Mouse (Mus musculus) skeletal muscle tissue, adult 2 months (tissue): ENCODE measurements around the gene Ccdc184.

Experiments used
- DNase-seq: peaks from one replicate; pipeline ENCODE4 v3.0.0-alpha.2; 2012; ENCODE audit warnings: low read depth, low spot score

Ccdc184 gene

GRCm38 (mm10) chr15:98166963-98167644, at the start of gene Ccdc184:
Gene Ccdc184 (plus strand): TSS chr15:98167158.
- DNase-seq, result no peak

GRCm38 (mm10) chr15:98119363-98119762, 47.6 kb upstream of the Ccdc184 start:
- DNase-seq, result peak; percentile 94

GRCm38 (mm10) chr15:98120831-98121230, 46.1 kb upstream of the Ccdc184 start:
- peak; percentile 24 for DNase-seq

GRCm38 (mm10) chr15:98131001-98131400, 36.0 kb upstream of the Ccdc184 start:
- DNase-seq, result peak; percentile 93

- no peak for DNase-seq
These were observed 35.5 kb upstream of the Ccdc184 start for GRCm38 (mm10) chr15:98131451-98131850.

GRCm38 (mm10) chr15:98131942-98132655, 34.9 kb upstream of the Ccdc184 start:
- DNase-seq, result no peak

GRCm38 (mm10) chr15:98133471-98133870, 33.5 kb upstream of the Ccdc184 start:
- DNase-seq, result peak; percentile 76

- DNase-seq, result no peak
These were observed 32.9 kb upstream of the Ccdc184 start for GRCm38 (mm10) chr15:98134034-98134433.

GRCm38 (mm10) chr15:98134666-98135065, 32.3 kb upstream of the Ccdc184 start:
- DNase-seq, result no peak

GRCm38 (mm10) chr15:98135671-98136070, 31.3 kb upstream of the Ccdc184 start:
- no peak for DNase-seq

- DNase-seq, result no peak
These were observed 30.1 kb upstream of the Ccdc184 start for GRCm38 (mm10) chr15:98136871-98137270.

GRCm38 (mm10) chr15:98139763-98140162, 27.2 kb upstream of the Ccdc184 start:
- DNase-seq, result no peak

- DNase-seq, result peak; percentile 69
These were observed 26.1 kb upstream of the Ccdc184 start for GRCm38 (mm10) chr15:98140809-98141208.

- DNase-seq, result no peak
These were observed 24.4 kb upstream of the Ccdc184 start for GRCm38 (mm10) chr15:98142515-98142914.

- no peak for DNase-seq
These were observed 22.0 kb upstream of the Ccdc184 start for GRCm38 (mm10) chr15:98144861-98145507.

- peak; percentile 96 for DNase-seq
These were observed 21.3 kb upstream of the Ccdc184 start for GRCm38 (mm10) chr15:98145559-98146181.

- no peak for DNase-seq
These were observed 18.6 kb upstream of the Ccdc184 start for GRCm38 (mm10) chr15:98148356-98148755.

- peak; percentile 94 for DNase-seq
These were observed 17.8 kb upstream of the Ccdc184 start for GRCm38 (mm10) chr15:98149166-98149602.

GRCm38 (mm10) chr15:98152916-98153315, 14.0 kb upstream of the Ccdc184 start:
- no peak for DNase-seq

GRCm38 (mm10) chr15:98153625-98154024, 13.3 kb upstream of the Ccdc184 start:
- DNase-seq, result peak; percentile 69

GRCm38 (mm10) chr15:98154146-98154545, 12.8 kb upstream of the Ccdc184 start:
- no peak for DNase-seq

GRCm38 (mm10) chr15:98154631-98155030, 12.3 kb upstream of the Ccdc184 start:
- no peak for DNase-seq
